Mouse (Mus musculus) embryonic stem cell, embryonic (primary cell): ENCODE data around the gene Ddx43.

Experiments used
- CTCF ChIA-PET, 4 experiments: fragments of 300-600 bp in 2 of 4; fragments of 350-600 bp in 2 of 4; sonication (Branson Sonifier 250); formaldehyde crosslinking; loops; one replicate each; lab custom pipeline; 2022; ENCODE audit warnings: inconsistent platforms in 2 of 4; lab: Charles Lee
- POLR2A ChIA-PET, 4 experiments: fragments of 300-600 bp in 2 of 4; fragments of 350-600 bp in 2 of 4; sonication (Branson Sonifier 250); formaldehyde crosslinking; loops; one replicate each; lab custom pipeline; 2022; ENCODE audit warnings: antibody characterized with exemption in 4 of 4, inconsistent platforms in 1 of 4; lab: Charles Lee

Ddx43 gene

DNA sequence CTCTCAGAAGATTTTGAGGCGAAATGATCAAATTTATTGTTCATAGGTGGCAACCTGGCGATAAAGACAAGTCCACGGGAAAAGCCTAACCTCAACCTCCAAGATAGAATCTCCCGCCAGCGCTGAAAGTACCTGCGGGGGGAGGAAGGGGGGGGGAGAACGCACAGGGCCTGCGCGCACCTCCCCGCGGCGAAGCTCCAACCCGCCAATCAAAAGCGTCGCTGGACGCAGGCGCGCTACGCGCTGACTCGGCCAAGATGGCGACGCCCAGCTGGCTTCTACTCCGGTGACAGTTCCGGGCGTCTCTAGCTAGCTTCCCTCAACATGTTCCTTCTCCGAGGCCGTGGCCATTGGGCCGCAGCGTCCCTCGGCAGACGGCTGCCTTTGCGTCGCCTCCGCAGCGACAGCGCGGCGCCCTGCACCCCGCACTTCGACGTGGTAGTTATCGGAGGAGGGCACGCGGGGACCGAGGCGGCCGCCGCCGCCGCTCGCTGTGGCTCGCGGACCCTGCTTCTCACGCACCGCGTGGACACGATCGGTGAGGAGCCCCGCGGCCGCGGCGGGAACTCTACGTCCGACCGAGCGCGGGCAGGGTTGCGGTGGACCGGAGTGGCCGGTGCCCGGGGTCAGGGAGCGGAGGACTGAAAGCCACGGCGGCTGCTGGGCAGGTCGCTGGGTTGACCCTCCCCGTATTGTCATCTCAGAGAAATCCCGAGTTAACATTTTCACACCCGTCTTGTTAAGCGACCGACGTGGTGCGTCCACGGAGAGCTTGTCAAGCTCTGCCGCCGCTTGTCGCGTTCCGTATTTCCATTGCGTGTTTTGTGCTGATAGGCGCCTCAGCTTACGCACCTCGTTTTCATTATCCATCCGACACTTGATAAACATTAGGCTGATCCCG lies 52.6 kb downstream of the Ddx43 start, which contains the start of the genes Mto1 and Gm17324:
Mto1 (plus strand) TSS at position 236 of the 901 bp plus-strand sequence.
Gm17324 (minus strand) TSS at position 814 of the 901 bp plus-strand sequence.
- POLR2A ChIA-PET: interaction anchor here (0.5 to 2.6 kb wide), 61 partner anchors 8 to 257 kb away, joined by 3 to 23 read pairs (median 4); partner anchors contain the start of genes Dppa5a (in 2 of the 4) and Ddx43 (in 1 of the 4)
- CTCF ChIA-PET: interaction anchor here (0.6 to 1.0 kb wide), 6 partner anchors 90 to 766 kb away, joined by 3 to 5 read pairs (median 3); no protein-coding TSS in a partner anchor

DNA sequence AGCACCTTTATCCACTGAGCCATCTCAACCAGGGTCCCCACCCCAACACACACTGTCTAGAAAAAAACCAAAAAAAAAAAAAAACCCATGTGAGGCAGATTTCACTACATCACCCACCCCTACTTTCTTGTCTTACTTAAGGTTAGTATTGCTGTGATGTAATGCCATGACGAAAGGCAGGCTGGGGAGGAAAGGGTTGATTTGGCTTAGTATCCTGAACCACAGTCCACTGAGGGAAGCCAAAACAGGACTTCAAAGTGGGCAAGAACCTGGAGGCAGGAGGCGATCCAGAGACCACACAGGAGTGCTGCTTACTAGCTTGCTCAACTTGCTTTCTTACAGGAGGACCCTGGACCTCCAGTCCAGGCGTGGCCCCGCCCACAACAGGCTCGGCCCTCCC lies 54.8 kb downstream of the Ddx43 start:
- ChIA-PET CTCF (interaction anchor here in 2 of 4 experiments (0.6 to 2.6 kb wide), 3 partner anchors 13 to 92 kb away, joined by 3 to 10 read pairs (median 4); no protein-coding TSS in a partner anchor), POLR2A (interaction anchor here in 3 of 4 experiments (0.6 to 3.5 kb wide), 24 partner anchors 8 to 124 kb away, joined by 3 to 16 read pairs (median 4); partner anchors contain the start of gene Dppa5a (in 1 of the 3))

DNA sequence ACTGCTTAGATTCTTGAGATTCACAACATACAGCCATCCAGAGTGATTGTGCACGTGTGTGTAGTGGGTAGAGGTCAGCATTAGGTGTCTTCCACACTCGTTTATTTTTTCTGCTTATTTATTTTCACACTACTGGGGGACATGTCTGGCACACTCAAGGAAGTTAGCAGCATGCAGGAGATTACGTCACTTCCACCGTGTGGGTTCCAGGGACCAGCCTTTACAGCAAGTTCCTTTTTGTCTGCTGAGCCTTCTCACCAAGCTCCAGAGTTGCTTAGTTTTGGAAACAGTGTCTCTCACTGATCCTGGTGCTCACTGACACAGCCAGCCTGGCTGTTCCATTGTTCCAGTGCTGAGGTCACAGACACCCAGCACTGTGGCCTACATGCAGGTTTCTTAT lies 55.8 kb downstream of the Ddx43 start:
- ChIA-PET POLR2A (interaction anchor here in 2 of 4 experiments (0.7 to 3.5 kb wide), 10 partner anchors 9 to 93 kb away, joined by 3 to 16 read pairs (median 6); no protein-coding TSS in a partner anchor), CTCF (interaction anchor here in 2 of 4 experiments (0.6 to 2.6 kb wide), 2 partner anchors 19 to 93 kb away, joined by 3 to 10 read pairs; no protein-coding TSS in a partner anchor)

DNA sequence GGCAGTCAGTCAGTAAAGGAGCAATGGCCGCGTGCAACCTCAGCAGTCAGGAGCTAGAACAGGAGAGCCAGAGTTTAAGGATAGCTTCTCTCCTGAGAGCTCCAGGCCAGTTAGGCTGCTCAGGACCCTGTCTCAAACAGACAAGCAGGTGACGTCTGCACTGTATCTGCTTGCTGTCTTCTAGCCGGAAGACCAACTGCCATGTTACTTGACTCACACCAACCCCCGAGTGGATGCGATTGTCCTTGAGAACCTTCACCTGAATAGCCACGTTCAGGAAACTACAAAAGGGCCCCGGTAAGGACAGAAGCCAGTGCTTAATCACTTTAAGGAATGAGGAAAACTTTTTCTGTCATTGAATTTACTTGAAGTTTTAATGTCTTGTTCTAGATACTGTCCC lies 61.4 kb downstream of the Ddx43 start:
- ChIA-PET POLR2A (interaction anchor here (0.7 to 3.2 kb wide), 32 partner anchors 8 to 262 kb away, joined by 3 to 24 read pairs (median 4); partner anchors contain the start of genes Gm17324 (in 3 of the 4), Mto1 (in 2 of the 4), Cgas (in 1 of the 4) and Ddx43 (in 1 of the 4)), CTCF (interaction anchor here in 1 of 4 experiments (0.6 kb wide), 1 partner anchor 61 kb away, joined by 4 read pairs; no protein-coding TSS in a partner anchor)

DNA sequence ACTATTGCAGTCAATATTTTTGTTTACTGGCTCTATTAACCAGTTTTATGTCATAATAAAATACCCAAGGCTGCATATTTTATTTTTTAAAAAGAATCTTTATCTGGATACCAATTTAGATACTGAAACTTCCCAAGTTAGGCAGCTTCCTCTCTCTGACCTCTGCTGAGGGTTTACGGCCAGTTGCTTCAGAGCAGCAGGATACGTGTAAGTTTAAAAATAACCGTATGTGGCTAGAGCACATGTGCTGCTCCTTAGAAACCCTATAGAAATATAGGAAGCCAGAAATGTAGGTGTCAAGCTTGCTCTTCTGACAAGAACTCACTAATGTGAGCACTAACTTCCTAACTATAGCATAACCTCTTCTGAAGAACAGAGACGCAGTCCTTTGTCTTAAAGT lies 67.8 kb downstream of the Ddx43 start:
- POLR2A ChIA-PET: interaction anchor here in 3 of 4 experiments (0.6 to 27.8 kb wide), 8 partner anchors 10 to 119 kb away, joined by 3 to 1056 read pairs (median 18); partner anchors contain the start of gene Gm17324 (in 1 of the 3)
- CTCF ChIA-PET: no interaction called here

DNA sequence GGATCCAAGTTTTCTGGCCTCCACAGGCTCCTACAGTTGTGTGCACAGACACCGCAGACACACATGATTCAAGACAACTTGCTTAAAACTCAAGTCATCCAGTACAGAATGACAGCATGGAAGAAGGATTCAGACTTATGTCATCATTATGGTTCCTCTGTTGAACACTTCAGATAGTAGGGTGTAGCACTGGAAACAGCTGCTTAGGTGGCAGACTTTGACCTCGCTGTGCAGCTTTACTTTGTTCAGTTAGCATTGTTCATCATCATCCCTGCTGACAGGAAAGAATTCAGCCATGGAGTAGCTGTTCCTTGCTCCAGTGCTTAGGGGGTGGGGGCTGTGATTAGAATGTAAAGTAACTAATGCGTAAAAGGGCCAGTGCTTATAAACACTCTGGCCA lies 70.1 kb downstream of the Ddx43 start:
- POLR2A ChIA-PET: interaction anchor here in 3 of 4 experiments (0.9 to 27.8 kb wide), 10 partner anchors 8 to 60 kb away, joined by 3 to 1056 read pairs (median 14); partner anchors contain the start of genes Gm17324 (in 2 of the 3), Mto1 (in 2 of the 3) and Cgas (in 1 of the 3)
- CTCF ChIA-PET: no interaction called here
